Mouse (Mus musculus) embryo, embryonic 11.5 days (tissue): ENCODE measurements around the gene Mamdc2.

Experiments
- DNase-seq: peaks from one replicate; pipeline ENCODE4 v3.0.0-alpha.2; 2012; ENCODE audit warnings: low read depth, low spot score

The Mamdc2 gene

GRCm38 (mm10) chr19:23360536-23360935 is 87.7 kb downstream of the Mamdc2 start:
- DNase-seq = no peak

DNA sequence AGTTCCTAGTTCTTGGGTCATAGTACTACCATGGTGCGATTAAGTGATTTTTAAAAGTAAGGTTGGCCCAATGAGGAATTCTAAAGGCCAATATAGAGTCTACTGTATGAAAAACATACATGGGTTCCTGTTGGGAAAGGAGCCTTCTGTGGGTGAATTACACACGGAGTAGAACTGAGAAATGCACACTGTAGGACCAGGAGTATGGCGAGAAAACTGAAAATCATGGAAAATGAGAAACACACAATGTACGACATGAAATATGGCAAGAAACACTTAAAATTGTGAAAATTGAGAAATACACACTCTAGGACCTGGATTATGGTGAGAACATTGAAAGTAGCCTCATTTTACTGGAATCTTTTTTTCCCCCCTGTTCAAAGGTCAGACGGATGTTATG is 91.0 kb downstream of the Mamdc2 start:
- DNase-seq = no peak

DNA sequence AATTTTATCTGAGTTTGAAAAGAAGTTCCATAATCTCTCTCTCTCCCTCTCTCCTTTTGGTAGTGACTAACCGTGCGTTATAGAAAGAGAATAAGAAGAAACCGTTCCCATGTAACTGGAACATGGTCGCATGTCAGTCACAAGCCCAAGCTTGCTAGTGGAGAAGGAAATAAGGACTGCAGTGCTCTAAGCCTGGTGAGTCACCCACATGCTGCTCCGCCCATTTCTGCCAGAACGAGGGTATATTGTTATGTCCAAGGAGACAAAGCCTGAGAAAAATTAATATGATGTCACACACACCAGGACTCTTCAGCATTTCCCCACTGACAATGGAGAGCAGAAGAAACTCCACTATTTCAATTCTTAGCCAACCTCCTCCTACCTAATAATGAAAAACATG is 93.5 kb downstream of the Mamdc2 start:
- DNase-seq = no peak

DNA sequence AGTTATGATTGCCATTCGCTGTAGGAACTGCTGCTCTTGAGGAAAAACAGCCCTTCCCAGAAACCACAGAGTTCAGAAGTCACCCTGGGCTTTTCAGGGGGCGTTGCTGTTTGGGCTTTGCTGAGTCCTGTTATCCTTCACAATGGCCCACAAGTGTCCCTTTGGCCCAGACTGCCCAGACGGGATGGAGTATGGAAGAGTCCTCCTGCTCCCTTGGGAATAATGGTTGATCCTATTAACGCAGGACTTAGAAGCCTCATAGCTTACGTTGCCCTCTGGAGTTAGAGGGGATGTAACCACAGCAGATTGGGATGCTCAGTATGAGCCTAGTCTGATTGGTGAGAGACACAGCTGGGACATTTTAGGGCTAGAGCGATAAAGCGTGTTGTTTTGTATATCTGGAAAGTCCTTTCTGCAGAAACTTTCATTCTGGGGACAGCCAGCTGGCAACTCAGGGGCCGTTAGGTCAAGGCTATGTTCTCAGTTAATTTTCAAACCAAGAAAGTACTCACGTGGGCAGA is 94.3 kb downstream of the Mamdc2 start:
- no peak for DNase-seq

- DNase-seq = no peak
These were observed 95.1 kb downstream of the Mamdc2 start for GRCm38 (mm10) chr19:23353161-23353560.

- no peak for DNase-seq
These were observed 96.3 kb downstream of the Mamdc2 start for GRCm38 (mm10) chr19:23351808-23352491.

DNA sequence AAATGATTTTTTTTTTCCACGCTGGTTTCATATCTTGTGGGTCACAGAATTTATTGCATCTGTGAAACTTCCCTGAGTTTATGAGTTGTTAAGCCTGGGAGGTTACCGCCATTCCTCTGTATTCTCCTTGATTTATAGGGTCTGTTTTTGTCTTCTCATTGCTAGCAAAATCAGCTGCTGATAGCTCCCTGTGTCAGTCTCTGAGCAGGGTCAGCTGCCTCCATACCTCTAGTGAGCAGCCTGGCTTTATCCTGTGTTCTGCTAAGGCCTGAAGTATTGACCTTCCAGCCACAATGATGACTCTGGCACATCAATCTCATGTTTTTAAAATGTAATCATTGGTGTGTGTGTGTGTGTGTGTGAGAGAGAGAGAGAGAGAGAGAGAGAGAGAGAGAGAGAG is 98.3 kb downstream of the Mamdc2 start:
- DNase-seq = no peak

GRCm38 (mm10) chr19:23342782-23343181 is 105.5 kb downstream of the Mamdc2 start:
- no peak for DNase-seq

DNA sequence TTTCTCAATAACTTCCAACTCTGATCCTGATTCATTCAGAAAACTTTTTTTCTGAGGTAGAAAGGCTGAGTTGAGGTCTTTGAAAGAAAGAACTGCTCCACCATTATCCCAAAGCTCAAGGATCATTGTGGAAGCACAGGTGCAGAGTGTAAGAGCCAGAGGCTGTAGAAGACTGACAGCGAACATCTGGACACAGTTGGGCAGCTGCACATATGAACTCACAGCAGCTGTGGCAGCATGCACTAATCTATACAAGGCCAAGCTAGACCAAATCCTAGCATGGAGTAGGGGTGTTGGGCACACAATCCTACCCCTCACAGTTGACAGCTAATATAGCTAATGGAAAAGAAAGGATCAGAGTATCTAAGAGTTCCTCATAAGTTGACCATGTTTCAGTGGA is 115.4 kb downstream of the Mamdc2 start:
- DNase-seq = no peak

GRCm38 (mm10) chr19:23330842-23331241 is 117.4 kb downstream of the Mamdc2 start:
- DNase-seq = no peak

DNA sequence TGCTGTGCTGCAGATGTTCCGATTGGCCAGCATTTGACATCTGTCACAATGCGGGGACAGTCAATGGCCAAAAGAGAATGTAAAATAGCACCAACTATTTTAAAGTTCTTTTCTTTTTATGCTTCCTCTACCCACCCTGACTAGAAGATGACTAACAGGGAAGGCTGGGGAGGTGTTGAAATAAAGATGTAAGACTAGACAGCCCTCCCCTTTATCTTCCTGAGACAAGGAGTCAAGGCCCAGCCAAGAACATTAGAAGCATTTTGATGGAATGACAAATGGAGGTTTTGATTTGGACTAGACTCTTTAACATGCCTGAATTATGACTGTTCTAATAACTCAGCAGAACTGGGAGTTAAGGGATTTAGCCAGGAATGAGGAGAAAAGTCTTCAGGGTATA is 118.9 kb downstream of the Mamdc2 start:
- no peak for DNase-seq

- no peak for DNase-seq
These were observed 121.1 kb downstream of the Mamdc2 start for GRCm38 (mm10) chr19:23327056-23327640.

DNA sequence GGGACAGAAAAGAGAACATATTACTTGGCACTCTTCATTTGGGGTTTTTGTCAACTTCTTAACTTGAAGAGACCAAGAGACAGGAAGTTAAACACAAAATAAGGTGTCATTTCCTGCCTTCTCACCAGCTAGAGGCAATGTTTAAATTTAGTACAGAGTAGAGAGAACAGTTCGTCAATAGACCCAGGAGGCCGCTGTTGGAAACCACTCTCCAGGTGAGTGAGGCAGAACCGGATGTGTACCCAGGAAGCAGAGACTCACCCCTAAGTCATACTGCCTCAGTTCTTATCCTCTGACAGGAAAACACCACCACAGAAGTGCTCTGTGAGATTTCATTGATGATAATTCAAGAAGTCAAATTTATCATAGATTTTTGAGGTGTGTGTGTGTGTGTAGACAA is 125.1 kb downstream of the Mamdc2 start:
- DNase-seq = no peak

GRCm38 (mm10) chr19:23317989-23318358 is 130.3 kb downstream of the Mamdc2 start:
- DNase-seq = no peak

- no peak for DNase-seq
These were observed 130.8 kb downstream of the Mamdc2 start for GRCm38 (mm10) chr19:23317295-23317988.

GRCm38 (mm10) chr19:23316851-23317250 is 131.4 kb downstream of the Mamdc2 start:
- DNase-seq = no peak

DNA sequence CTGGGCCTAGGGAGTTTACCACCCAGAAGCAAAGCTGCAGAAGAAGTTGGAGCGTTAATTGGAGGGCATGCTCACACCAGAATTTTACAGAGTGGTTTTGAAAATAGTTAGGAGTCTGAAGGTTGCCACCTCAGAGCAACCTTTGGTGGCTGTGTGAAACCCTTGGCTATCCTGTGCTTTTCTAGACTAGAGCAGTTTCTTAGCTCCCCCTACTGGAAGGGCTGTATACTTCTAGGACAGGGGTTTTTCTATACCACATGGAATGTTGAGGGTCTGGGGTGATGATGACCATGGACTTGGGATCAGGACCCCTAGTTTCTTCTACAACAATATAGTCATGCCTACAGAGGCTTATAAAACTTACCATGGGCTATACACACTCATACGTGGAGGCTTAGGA is 138.3 kb downstream of the Mamdc2 start:
- no peak for DNase-seq

DNA sequence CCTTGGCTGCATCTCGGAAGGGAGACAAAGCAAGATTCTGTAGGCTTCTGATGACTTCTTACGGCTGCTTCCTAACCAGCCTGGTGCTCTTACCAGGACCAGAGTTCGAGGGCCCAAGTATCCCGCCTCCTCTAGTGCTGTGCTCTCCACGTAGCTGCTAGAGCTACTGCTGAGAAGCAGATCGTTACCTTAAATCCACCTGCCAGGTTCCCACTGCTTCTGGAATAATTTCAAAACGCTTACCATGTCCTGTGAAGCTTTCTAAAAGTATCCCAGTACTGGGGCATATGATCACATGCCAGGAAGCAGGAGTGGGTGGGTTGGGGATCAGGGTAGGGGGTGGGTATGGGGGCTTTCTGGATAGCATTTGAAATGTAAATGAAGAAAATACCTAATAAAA is 141.6 kb downstream of the Mamdc2 start:
- DNase-seq = no peak

DNA sequence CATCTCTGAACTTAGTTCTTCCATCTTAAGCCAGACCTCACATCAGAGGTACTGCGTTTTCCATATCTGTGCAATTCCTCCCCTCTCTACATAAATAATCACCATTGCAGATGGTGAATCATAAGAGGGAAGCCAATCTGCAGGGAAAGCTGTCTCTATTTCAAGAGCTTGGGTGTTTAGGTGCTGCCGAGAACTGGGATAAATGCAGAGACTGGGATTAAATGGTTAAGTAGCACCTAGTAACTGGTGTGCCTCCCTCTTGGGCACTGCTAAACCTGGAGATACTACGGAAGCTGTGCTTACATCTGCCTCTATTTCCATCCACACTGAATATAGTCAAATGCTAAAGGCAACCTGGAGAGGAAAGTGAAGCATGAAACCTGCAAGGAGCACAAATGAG is 148.3 kb downstream of the Mamdc2 start:
- DNase-seq = no peak

- no peak for DNase-seq
These were observed 149.3 kb downstream of the Mamdc2 start for GRCm38 (mm10) chr19:23298917-23299316.

DNA sequence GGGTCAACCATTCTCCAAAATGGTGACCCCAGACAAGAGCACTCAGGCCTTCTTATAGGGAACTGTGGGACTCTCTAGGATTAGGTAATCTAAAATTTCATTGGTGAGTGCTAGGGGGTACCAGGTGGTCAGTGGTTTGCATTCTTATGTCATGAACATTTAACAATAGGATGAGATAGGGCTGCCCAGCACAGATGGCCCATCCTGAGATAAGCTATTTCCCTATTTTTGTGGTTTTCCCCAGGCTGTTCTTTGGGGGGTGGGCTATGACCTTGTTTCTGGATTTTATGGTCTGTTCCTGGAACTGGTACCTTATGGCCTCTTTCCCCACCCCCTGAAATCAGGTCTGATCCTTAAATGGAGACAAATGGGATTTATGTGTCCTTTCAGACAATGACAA is 151.1 kb downstream of the Mamdc2 start:
- DNase-seq = no peak

- no peak for DNase-seq
These were observed 159.0 kb downstream of the Mamdc2 start for GRCm38 (mm10) chr19:23289251-23289650.
